Mouse (Mus musculus) neural tube, embryonic 11.5 days (tissue): ENCODE measurements around the gene Gm20696. TPM values are rescaled to one million over a fixed set of nuclear protein-coding genes. Genes with fewer than 3 reads are reported as not detected.

ENCODE experiments used
- ATAC-seq: fragments of 200-750 bp; cut with Nextera tagmentation; 2 replicates; pipeline ENCODE4 v1.8.0; 2017; ENCODE audit warnings: moderate number of reproducible peaks, mild to moderate bottlenecking, moderate TSS enrichment, moderate library complexity; ENCODE audit not compliant: insufficient read depth, low FRiP score, low TSS enrichment
- DNase-seq: peaks from one replicate; pipeline ENCODE4 v3.0.0-alpha.2; 2015; ENCODE audit warnings: low spot score
- H3K27ac ChIP-seq: fragments of 300-500 bp; sonication (generic); 2 replicates; pipeline ENCODE4 v1.5.1; 2014; ENCODE audit warnings: low read depth, mild to moderate bottlenecking, low read length
- H3K27me3 ChIP-seq: fragments of 300-500 bp; sonication (generic); 2 replicates; pipeline ENCODE4 v1.6.1; 2014; ENCODE audit warnings: mild to moderate bottlenecking, low read length, mixed read lengths; ENCODE audit not compliant: control insufficient read depth, insufficient read depth
- H3K36me3 ChIP-seq: fragments of 300-500 bp; sonication (generic); 2 replicates; pipeline ENCODE4 v1.6.1; 2014; ENCODE audit warnings: mild to moderate bottlenecking, low read length, moderate library complexity, mixed read lengths; ENCODE audit not compliant: control insufficient read depth, insufficient read depth
- H3K4me1 ChIP-seq: fragments of 300-500 bp; sonication (generic); 2 replicates; pipeline ENCODE4 v1.6.1; 2014; ENCODE audit warnings: low read length, mixed read lengths; ENCODE audit not compliant: control insufficient read depth, insufficient read depth
- H3K4me2 ChIP-seq: fragments of 300-500 bp; sonication (generic); 2 replicates; pipeline ENCODE4 v1.6.1; 2014; ENCODE audit warnings: low read depth, mild to moderate bottlenecking, moderate library complexity
- H3K4me3 ChIP-seq: fragments of 300-500 bp; sonication (generic); 2 replicates; pipeline ENCODE4 v1.5.1; 2014; ENCODE audit warnings: low read depth, low read length
- H3K9ac ChIP-seq: fragments of 300-500 bp; sonication (generic); 2 replicates; pipeline ENCODE4 v1.6.1; 2014; ENCODE audit warnings: mild to moderate bottlenecking, low read length
- H3K9me3 ChIP-seq: fragments of 300-500 bp; sonication (generic); 2 replicates; pipeline ENCODE4 v1.6.1; 2016; ENCODE audit warnings: low read length; ENCODE audit not compliant: control insufficient read depth
- WGBS: fragments of 180-500 bp; shearing (Covaris S2); extraction: QIAGEN DNeasy Blood & Tissue Kit; methylation state at CpG from one replicate; pipeline ENCODE4 v1.1.7; 2014; 5-methylcytosine and 5-hydroxymethylcytosine counted together
- polyA plus RNA-seq: library from polyadenylated mRNA; unstranded; fragments of >200 nt; fragmentation: Nextera tagmentation; extraction: Ambion mirVana; gene quantifications from 2 replicates; pipeline ENCODE4 v1.2.1, GENCODE M21; 2014

The Gm20696 gene
- polyA plus RNA-seq, 1 experiment from 2014 or later = 2.5 TPM

GRCm38 (mm10) chr6:99359765-99360499 lies 306.7 kb downstream of the Gm20696 start:
- ATAC-seq = no peak
- H3K4me1 ChIP-seq = no peaks in the 10 kb centered on the region
- DNase-seq = no peak
- H3K9ac ChIP-seq = no peak overlapping the region
- H3K27me3 ChIP-seq = no peaks in the 10 kb centered on the region
- no peak overlapping the region for H3K4me2 ChIP-seq
- H3K4me3 ChIP-seq = no peak overlapping the region
- 84% methylated on average over 6 of the region's 6 CpGs for WGBS
- no peaks in the 10 kb centered on the region for H3K36me3 ChIP-seq
- H3K27ac ChIP-seq = no peak overlapping the region
- no peaks in the 10 kb centered on the region for H3K9me3 ChIP-seq

DNA sequence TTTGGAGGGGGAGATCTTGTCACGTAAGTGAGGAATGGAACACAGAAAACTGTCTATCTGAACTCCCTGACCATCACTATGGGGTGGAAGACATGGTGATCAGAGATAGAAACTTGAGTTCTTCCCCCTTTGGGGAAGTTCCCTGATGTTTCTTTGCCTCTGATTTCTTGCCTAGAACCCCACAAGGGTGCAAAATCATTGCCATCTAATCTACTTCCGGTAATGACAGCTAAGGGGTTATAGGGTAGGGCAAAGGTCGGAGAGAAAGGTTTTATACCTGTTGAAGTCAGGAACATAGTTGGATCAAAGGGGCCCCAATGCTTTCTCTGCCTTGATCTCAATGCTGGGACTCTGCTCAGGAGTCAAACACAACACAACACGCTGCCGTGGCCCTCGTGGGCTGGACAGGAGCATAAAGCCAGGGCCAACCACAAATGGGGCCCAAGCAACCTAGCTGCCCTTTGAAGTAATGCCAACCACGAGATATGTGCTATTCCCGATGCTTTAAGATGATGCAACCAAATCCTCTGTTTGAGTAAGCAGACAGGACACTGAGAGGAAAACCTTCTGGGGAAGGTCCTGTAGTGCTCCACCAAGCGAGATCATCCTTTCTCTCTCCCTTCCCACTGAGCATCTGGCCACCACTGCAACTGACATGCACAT lies 307.4 kb downstream of the Gm20696 start:
- DNase-seq (no peak), ATAC-seq (no peak)
- H3K4me2 ChIP-seq = no peak overlapping the region
- H3K36me3 ChIP-seq = no peaks in the 10 kb centered on the region
- 88% methylated on average over 9 of the region's 9 CpGs for WGBS
- H3K9me3 ChIP-seq = no peaks in the 10 kb centered on the region
- H3K9ac ChIP-seq = no peak overlapping the region
- H3K27ac ChIP-seq = no peak overlapping the region
- H3K4me3 ChIP-seq = no peak overlapping the region
- H3K27me3 ChIP-seq = no peaks in the 10 kb centered on the region
- H3K4me1 ChIP-seq = no peaks in the 10 kb centered on the region

GRCm38 (mm10) chr6:99357931-99358330 lies 308.7 kb downstream of the Gm20696 start:
- Histone ChIP-seq H3K9me3 (no peaks in the 10 kb centered on the region), H3K4me2 (no peak overlapping the region), H3K27me3 (no peaks in the 10 kb centered on the region), H3K36me3 (no peaks in the 10 kb centered on the region), H3K9ac (no peak overlapping the region), H3K27ac (no peak overlapping the region), H3K4me1 (no peaks in the 10 kb centered on the region), H3K4me3 (no peak overlapping the region)
- WGBS = 86% methylated on average over 2 of the region's 2 CpGs
- ATAC-seq = no peak
- DNase-seq = no peak

DNA sequence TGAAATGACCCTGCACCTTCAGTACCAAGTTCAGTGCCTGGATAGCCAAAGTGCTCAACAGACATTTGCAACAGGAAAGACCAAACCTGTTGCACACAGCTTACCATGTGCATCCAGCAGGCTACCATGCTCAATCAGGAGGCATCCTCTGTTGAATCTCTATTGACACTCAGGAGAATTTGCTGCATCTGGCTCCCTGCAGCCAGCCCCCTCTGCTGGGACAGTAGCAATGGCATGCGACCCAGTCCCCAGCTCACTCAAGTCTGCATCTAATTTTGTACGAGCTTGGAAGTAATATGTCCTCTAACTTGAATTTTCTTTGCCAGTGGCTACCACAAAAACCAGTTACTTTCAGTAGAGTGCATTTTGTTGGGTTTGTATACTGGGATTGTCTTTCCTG lies 312.3 kb downstream of the Gm20696 start:
- Histone ChIP-seq H3K36me3 (no peaks in the 10 kb centered on the region), H3K9me3 (no peaks in the 10 kb centered on the region), H3K4me3 (no peak overlapping the region), H3K4me2 (no peak overlapping the region), H3K4me1 (no peaks in the 10 kb centered on the region), H3K27me3 (no peaks in the 10 kb centered on the region), H3K27ac (no peak overlapping the region), H3K9ac (no peak overlapping the region)
- 71% methylated on average over 2 of the region's 2 CpGs for WGBS
- ATAC-seq = no peak
- DNase-seq = no peak

- Histone ChIP-seq H3K27ac (no peak overlapping the region), H3K36me3 (no peaks in the 10 kb centered on the region), H3K4me2 (no peak overlapping the region), H3K9me3 (no peaks in the 10 kb centered on the region), H3K4me1 (no peaks in the 10 kb centered on the region), H3K27me3 (no peaks in the 10 kb centered on the region), H3K4me3 (no peak overlapping the region), H3K9ac (no peak overlapping the region)
- ATAC-seq (no peak), DNase-seq (no peak)
- WGBS = 86% methylated on average over 2 of the region's 2 CpGs
These were observed 313.2 kb downstream of the Gm20696 start for GRCm38 (mm10) chr6:99353441-99353840.

- H3K9ac ChIP-seq = no peak overlapping the region
- no peak overlapping the region for H3K4me3 ChIP-seq
- H3K27ac ChIP-seq = no peak overlapping the region
- H3K9me3 ChIP-seq = no peaks in the 10 kb centered on the region
- H3K4me2 ChIP-seq = no peak overlapping the region
- no peaks in the 10 kb centered on the region for H3K36me3 ChIP-seq
- ATAC-seq = no peak
- no peaks in the 10 kb centered on the region; the same call in 1 of the 2 replicates for H3K4me1 ChIP-seq
- no peaks in the 10 kb centered on the region for H3K27me3 ChIP-seq
- no peak for DNase-seq
- WGBS = 79% methylated on average over 3 of the region's 3 CpGs
These were observed 316.0 kb downstream of the Gm20696 start for GRCm38 (mm10) chr6:99350566-99350965.

DNA sequence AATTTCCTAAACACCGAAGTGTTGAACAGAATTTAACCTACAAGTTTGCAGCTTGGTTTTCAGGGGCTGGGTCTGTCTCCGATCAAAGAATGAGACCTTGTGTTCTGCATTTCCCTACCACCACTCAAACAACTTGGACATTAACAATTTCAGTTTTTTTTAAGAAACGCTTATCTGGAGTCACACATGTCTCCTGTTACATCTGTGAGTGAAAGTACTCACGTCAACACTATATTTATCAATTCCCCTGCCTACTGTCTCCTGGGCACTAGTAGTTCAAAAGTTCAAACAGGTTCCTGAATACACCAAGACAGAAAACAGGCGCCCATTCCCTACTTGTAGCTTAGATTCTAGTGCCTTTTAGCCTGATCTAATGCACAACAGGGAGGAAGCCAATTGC lies 316.4 kb downstream of the Gm20696 start:
- Histone ChIP-seq H3K9ac (no peak overlapping the region), H3K36me3 (no peaks in the 10 kb centered on the region), H3K4me2 (no peak overlapping the region), H3K4me3 (no peak overlapping the region), H3K27ac (no peak overlapping the region), H3K9me3 (no peaks in the 10 kb centered on the region), H3K27me3 (no peaks in the 10 kb centered on the region), H3K4me1 (no peaks in the 10 kb centered on the region; the same call in 1 of the 2 replicates)
- no peak for DNase-seq
- no peak for ATAC-seq
- 76% methylated on average over 5 of the region's 5 CpGs for WGBS

DNA sequence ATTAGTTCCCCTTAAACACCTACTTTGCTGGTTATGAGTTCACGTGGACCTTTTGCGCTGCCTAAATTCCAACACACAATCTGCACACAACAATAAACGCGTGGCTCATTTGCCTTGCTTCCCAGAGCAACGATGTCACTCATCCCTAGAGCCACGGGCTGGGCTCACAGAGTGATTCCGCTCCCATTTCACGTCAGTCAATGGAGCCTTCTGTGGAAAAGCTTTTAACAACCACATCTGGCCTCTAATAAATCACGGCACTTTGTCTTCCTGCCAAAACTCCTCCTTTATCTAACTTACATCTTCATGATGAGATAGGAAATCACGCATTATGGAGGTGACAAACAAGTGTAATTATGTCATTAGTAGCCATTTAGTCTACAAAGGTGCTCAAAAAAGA lies 318.8 kb downstream of the Gm20696 start:
- 22% methylated on average over 10 of the region's 10 CpGs for WGBS
- Histone ChIP-seq H3K4me2 (no peak overlapping the region), H3K27me3 (no peaks in the 10 kb centered on the region), H3K27ac (no peak overlapping the region), H3K4me1 (no peaks in the 10 kb centered on the region; the same call in 1 of the 2 replicates), H3K36me3 (no peaks in the 10 kb centered on the region), H3K9ac (no peak overlapping the region), H3K9me3 (no peaks in the 10 kb centered on the region), H3K4me3 (no peak overlapping the region)
- DNase-seq (peak; percentile 41), ATAC-seq (no peak)

GRCm38 (mm10) chr6:99344966-99345365 lies 321.6 kb downstream of the Gm20696 start:
- Histone ChIP-seq H3K27ac (no peak overlapping the region), H3K4me2 (no peak overlapping the region)
- WGBS = 95% methylated on average over 7 of the region's 7 CpGs

More at GRCm38 (mm10) chr6:99344966-99345365, 321.6 kb downstream of the Gm20696 start:
- H3K9me3 ChIP-seq = no peaks in the 10 kb centered on the region
- no peak overlapping the region for H3K9ac ChIP-seq
- ATAC-seq (no peak), DNase-seq (no peak)
- no peaks in the 10 kb centered on the region for H3K36me3 ChIP-seq
- H3K4me3 ChIP-seq = no peak overlapping the region
- H3K27me3 ChIP-seq = no peaks in the 10 kb centered on the region
- no peaks in the 10 kb centered on the region; the same call in 1 of the 2 replicates for H3K4me1 ChIP-seq
